Mouse (Mus musculus) frontal cortex, postnatal 14 days (tissue): ENCODE measurements around the gene Spocd1.

Experiments
- DNase-seq, 2 experiments: peaks; one replicate each; pipeline ENCODE4 v3.0.0; 2022; ENCODE audit warnings: low spot score in 2 of 2

Spocd1 gene

GRCm38 (mm10) chr4:130006533-130006932 lies 77.5 kb downstream of the Spocd1 start:
- DNase-seq = no peak
